ENCODE assay signal across 17 mouse cellular contexts in the genomic region with DNA sequence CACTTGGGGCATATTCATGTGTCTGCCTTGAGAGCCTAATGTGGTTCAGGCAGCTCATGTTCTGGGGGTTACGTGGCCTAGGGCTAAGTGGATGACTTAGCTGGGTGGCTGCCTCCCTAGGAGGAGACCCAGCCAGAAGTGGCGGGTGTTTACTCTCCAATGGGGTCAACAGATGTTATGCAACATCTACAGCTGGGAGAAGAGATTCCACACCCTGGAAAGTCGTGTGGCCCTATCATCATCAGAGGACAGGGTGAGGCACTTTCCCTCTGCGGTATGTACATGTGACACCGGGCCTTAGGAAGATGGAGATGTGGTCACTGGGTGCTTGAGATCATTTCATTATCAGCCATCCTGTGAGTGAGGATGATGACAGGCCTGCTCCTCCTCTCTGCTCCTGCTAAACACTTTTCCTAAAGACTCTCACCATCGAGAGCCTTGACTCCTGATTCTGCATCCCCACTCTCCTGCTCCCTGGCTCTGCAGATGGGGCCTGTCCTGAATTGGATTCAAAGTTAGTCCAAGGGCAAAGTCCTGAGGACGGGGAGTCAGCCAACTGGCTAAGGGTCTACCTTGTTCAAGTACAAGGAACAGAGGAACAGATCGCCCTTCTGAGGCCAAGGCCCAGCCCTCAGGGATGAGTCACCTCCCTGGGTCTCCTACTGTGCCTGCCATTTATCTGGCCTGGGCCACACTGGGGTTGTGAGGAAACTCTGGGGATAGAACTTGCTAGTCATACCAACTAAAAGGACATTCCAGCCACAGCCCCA.
DNase-seq lines count a peak whose midpoint lies in the region; ATAC-seq lines count a peak whose summit lies in the region.
"Had no signal": no experiment of that assay in that cellular context is flagged by ENCODE, and none has a peak within 500 bp of the region (broad histone marks: within the 10 kb centered on the region; RNA-seq: fewer than 3 reads in every experiment).

No protein-coding gene starts in this region.

- peaks cover 11% of the 10 kb centered on the region for H3K4me1 ChIP-seq in midbrain, embryonic 11.5 days (ENCODE audit: control insufficient read depth, insufficient read depth, low read length)
- H3K4me1 ChIP-seq in midbrain, embryonic 16.5 days (ENCODE audit: control insufficient read depth, insufficient read depth, low read length): no peaks in the 10 kb centered on the region
- peaks cover 46% of the 10 kb centered on the region for H3K4me1 ChIP-seq in heart, embryonic 10.5 days

- H3K27ac ChIP-seq in midbrain, embryonic 11.5 days (ENCODE audit: low read depth, low read length): no peak overlapping the region
- H3K27ac ChIP-seq in midbrain, embryonic 16.5 days (ENCODE audit: low read length): no peak overlapping the region
- peak overlapping the region; percentile 52 for H3K27ac ChIP-seq in heart, embryonic 10.5 days
- H3K27ac ChIP-seq: hindbrain, embryonic 10.5 days; limb, embryonic 15.5 days; lung, embryonic 15.5 days; midbrain, embryonic 15.5 days had no signal

- no peak overlapping the region for H3K4me3 ChIP-seq in midbrain, embryonic 11.5 days (ENCODE audit: low read depth, low read length)
- no peak overlapping the region for H3K4me3 ChIP-seq in midbrain, embryonic 16.5 days (ENCODE audit: low read depth, low read length)
- H3K4me3 ChIP-seq in heart, embryonic 10.5 days: no peak overlapping the region
- H3K4me3 ChIP-seq: hindbrain, embryonic 10.5 days; limb, embryonic 15.5 days; lung, embryonic 15.5 days; midbrain, embryonic 15.5 days had no signal

- no peaks in the 10 kb centered on the region for H3K27me3 ChIP-seq in midbrain, embryonic 11.5 days (ENCODE audit: control insufficient read depth, insufficient read depth, low read length)
- no peaks in the 10 kb centered on the region for H3K27me3 ChIP-seq in midbrain, embryonic 16.5 days (ENCODE audit: control insufficient read depth, insufficient read depth, low read depth, low read length)
- H3K27me3 ChIP-seq in heart, embryonic 10.5 days (ENCODE audit: insufficient read depth, poor library complexity, severe bottlenecking): no peaks in the 10 kb centered on the region
- H3K27me3 ChIP-seq: limb, embryonic 15.5 days; midbrain, embryonic 15.5 days had no signal

- no peak overlapping the region for H3K4me2 ChIP-seq in midbrain, embryonic 11.5 days
- no peak overlapping the region for H3K4me2 ChIP-seq in midbrain, embryonic 16.5 days (ENCODE audit: low read length)
- H3K4me2 ChIP-seq: limb, embryonic 15.5 days; lung, embryonic 15.5 days; midbrain, embryonic 15.5 days had no signal

- peaks cover 2% of the 10 kb centered on the region; the same call in 1 of the 2 replicates for H3K9me3 ChIP-seq in midbrain, embryonic 11.5 days (ENCODE audit: control insufficient read depth, low read length)
- H3K9me3 ChIP-seq in midbrain, embryonic 16.5 days (replicated peaks; ENCODE audit: control insufficient read depth, low read length, poor library complexity, severe bottlenecking): no peaks in the 10 kb centered on the region
- H3K9me3 ChIP-seq in heart, embryonic 10.5 days: no peaks in the 10 kb centered on the region
- H3K9me3 ChIP-seq: limb, embryonic 15.5 days; lung, embryonic 15.5 days; midbrain, embryonic 15.5 days had no signal

- ATAC-seq in midbrain, embryonic 11.5 days (ENCODE audit: low FRiP score): no peak
- ATAC-seq in midbrain, embryonic 16.5 days: no peak
- no peak for ATAC-seq in cerebellum, adult (ENCODE audit: insufficient number of reproducible peaks, low FRiP score, low TSS enrichment)
- ATAC-seq: intestine, embryonic 16.5 days; midbrain, embryonic 15.5 days had no signal

- peak; percentile 9 for DNase-seq in adrenal gland, postnatal 14 days
- DNase-seq in adrenal gland, postnatal 10 days: no peak
- peak; percentile 60 for DNase-seq in midbrain, embryonic 11.5 days (ENCODE audit: low spot score, missing footprints)
- no peak for DNase-seq in heart, embryonic 10.5 days (ENCODE audit: low spot score)
- DNase-seq in skeletal muscle tissue, adult 2 months (ENCODE audit: low read depth, low spot score): peak; percentile 88
- no peak for DNase-seq in cerebellum, postnatal 36 days
- DNase-seq: B cell, adult 2 months; kidney, postnatal 4 days; thymus, adult 2 months had no signal

- no peak overlapping the region for H3K9ac ChIP-seq in midbrain, embryonic 11.5 days (ENCODE audit: low read length)
- no peak overlapping the region for H3K9ac ChIP-seq in midbrain, embryonic 16.5 days (ENCODE audit: low read depth, low read length)
- H3K9ac ChIP-seq: limb, embryonic 15.5 days; lung, embryonic 15.5 days; midbrain, embryonic 15.5 days had no signal

- H3K36me3 ChIP-seq in midbrain, embryonic 11.5 days (ENCODE audit: control insufficient read depth, insufficient read depth, low read length): no peaks in the 10 kb centered on the region
- no peaks in the 10 kb centered on the region for H3K36me3 ChIP-seq in midbrain, embryonic 16.5 days (ENCODE audit: control insufficient read depth, insufficient read depth, low read length)
- H3K36me3 ChIP-seq in heart, embryonic 10.5 days: no peaks in the 10 kb centered on the region
- H3K36me3 ChIP-seq: G1E; hindbrain, embryonic 10.5 days; limb, embryonic 15.5 days; lung, embryonic 15.5 days; midbrain, embryonic 15.5 days had no signal

- WGBS in midbrain, embryonic 11.5 days: 90% methylated on average over 8 of the region's 8 CpGs
- 85% methylated on average over 8 of the region's 8 CpGs for WGBS in midbrain, embryonic 16.5 days
- WGBS in heart, embryonic 10.5 days: 47% methylated on average over 8 of the region's 8 CpGs

Comparison
In these comparisons a context has a peak if more than half of its experiments do, and no peak if none do; other contexts are left out.
1. DNase-seq: peak in adrenal gland, postnatal 14 days (single experiment), midbrain, embryonic 11.5 days (single experiment) and skeletal muscle tissue, adult 2 months (single experiment); none in adrenal gland, postnatal 10 days (single experiment), heart, embryonic 10.5 days (single experiment) and cerebellum, postnatal 36 days (0 of 2).